Mouse (Mus musculus): Measurements from ENCODE around the gene Slc7a10. TPM values are rescaled to one million over a fixed set of nuclear protein-coding genes. Genes with fewer than 3 reads are reported as not detected.

The Slc7a10 gene
- total RNA-seq (2021), result under 1 TPM; 0.31 to 0.47 TPM
- long read RNA-seq, experiment 1, partial matches to known transcripts, result 0 of 1 reads
- long read RNA-seq, experiment 1, other reads (novel, unspliced or antisense), result 0 of 1 reads
- long read RNA-seq, experiment 2, result 0 reads

GRCm38 (mm10) chr7:35185889-35186569, at the start of gene Slc7a10:
Slc7a10 (plus strand) TSS chr7:35186385.
- intact Hi-C loops (cut with DNase I), result loop anchor here (5.0 kb wide), 1 partner anchor 71 kb away; no protein-coding TSS in a partner anchor
- TF ChIP-seq CTCF (IDR thresholded peaks at IDR 0.05), result no peak
- peak within 1 kb of the TSS; percentile 63 for H3K4me3 ChIP-seq
- no peak for DNase-seq
- no peak within 1 kb of the TSS for H3K27ac ChIP-seq

GRCm38 (mm10) chr7:35137524-35137923, 48.7 kb upstream of the Slc7a10 start:
- intact Hi-C loops (cut with DNase I), result no loop called here
- no peak for TF ChIP-seq CTCF (IDR thresholded peaks at IDR 0.05)
- Histone ChIP-seq H3K27ac (no peak overlapping the region), H3K4me3 (no peak overlapping the region)
- DNase-seq, result no peak

GRCm38 (mm10) chr7:35138481-35138880, 47.7 kb upstream of the Slc7a10 start:
- TF ChIP-seq CTCF (IDR thresholded peaks at IDR 0.05), result no peak
- Histone ChIP-seq H3K4me3 (no peak overlapping the region), H3K27ac (no peak overlapping the region)
- intact Hi-C loops (cut with DNase I), result no loop called here
- no peak for DNase-seq

GRCm38 (mm10) chr7:35139880-35140279, 46.3 kb upstream of the Slc7a10 start:
- Histone ChIP-seq H3K27ac (no peak overlapping the region), H3K4me3 (no peak overlapping the region)
- intact Hi-C loops (cut with DNase I), result no loop called here
- no peak for DNase-seq
- TF ChIP-seq CTCF (IDR thresholded peaks at IDR 0.05), result no peak

DNA sequence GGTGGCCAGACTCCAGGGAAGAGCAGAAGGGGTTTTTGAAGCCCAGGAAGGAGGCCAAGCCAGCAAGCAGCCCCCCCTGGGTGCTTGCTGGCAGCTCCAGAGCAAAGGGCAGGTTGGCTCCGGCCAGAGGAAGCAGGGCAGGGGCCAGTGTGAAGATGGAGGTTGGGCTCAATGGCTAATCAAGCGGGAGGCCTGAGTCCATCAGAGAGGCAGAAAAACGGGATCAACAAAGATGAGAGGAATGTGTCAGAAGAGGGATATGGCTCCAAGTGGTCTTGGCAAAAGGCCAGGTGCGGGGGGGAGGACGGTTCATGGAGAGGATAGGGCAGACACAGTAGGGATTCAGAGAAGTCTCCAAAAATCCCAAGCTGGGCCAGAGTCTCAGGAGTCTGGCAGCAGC, 44.7 kb upstream of the Slc7a10 start:
- no peak for TF ChIP-seq CTCF (IDR thresholded peaks at IDR 0.05)
- DNase-seq, result no peak
- H3K27ac ChIP-seq, result no peak overlapping the region
- H3K4me3 ChIP-seq, result no peak overlapping the region
- intact Hi-C loops (cut with DNase I), result no loop called here

GRCm38 (mm10) chr7:35142522-35142921, 43.7 kb upstream of the Slc7a10 start:
- Histone ChIP-seq H3K27ac (no peak overlapping the region), H3K4me3 (no peak overlapping the region)
- no peak for DNase-seq
- TF ChIP-seq CTCF (IDR thresholded peaks at IDR 0.05), result no peak
- intact Hi-C loops (cut with DNase I), result no loop called here

DNA sequence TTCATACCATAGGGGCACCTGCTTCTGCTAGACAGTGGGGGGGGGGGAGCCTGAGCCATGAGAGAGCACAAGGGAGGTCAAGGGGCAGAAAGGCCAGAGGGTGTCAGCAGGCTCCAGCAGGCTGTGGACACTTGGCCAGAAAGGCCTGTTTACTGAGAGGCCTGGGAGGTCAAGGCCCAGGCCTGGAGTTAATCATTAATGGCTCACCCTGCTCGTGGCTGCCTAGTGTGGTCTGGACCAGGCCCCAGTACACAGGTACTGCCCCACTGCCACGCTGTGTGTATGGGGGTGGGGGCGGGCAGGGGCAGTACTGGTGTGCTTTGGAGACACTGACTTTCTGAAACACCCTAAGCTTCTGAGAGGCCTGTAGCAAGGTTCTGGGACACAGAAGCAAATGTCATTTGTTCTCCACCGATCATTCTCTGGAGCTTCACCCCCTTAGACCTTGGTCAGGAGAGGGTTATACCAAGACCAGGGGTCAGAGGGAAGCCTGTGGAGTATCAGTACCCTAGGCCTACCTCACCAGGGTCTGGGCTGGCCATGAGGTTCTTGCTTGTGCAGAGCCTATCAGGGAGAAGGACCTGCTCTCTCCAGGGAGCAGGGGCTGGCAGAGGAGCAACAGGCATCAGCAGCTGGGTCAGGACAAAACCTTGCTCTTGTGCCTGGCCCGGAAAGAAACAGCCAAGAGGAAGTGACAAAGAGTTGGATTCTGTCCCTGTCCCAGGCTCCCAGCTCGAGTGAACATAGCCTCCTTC, 42.1 kb upstream of the Slc7a10 start:
- intact Hi-C loops (cut with DNase I), result loop anchor here (2.0 kb wide), 1 partner anchor 15 kb away; no protein-coding TSS in a partner anchor
- TF ChIP-seq CTCF (IDR thresholded peaks at IDR 0.05), result no peak
- DNase-seq, result no peak
- H3K27ac ChIP-seq, result no peak overlapping the region
- H3K4me3 ChIP-seq, result no peak overlapping the region

DNA sequence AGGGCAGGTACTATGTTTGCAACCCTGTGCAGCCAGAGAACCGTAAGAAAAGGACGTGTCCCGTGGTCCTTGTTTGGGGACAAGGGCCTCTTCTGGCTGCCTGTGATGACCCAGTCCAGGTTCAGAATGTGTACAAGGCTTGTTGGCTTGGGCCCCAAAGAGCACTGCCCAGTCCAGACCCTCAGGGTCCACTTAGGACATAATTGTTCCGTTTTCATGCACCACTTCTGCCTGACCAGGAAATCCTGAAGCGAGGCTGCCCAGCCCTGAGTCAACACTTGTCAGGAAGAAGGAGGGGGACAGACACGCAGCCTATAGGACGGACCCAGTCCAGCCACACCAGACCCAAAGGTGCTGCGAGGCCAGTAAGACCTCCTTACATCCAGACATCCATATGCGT, 41.1 kb upstream of the Slc7a10 start:
- H3K4me3 ChIP-seq, result no peak overlapping the region
- intact Hi-C loops (cut with DNase I), result loop anchor here (2.0 kb wide), 1 partner anchor 16 kb away; no protein-coding TSS in a partner anchor
- DNase-seq, result no peak
- no peak for TF ChIP-seq CTCF (IDR thresholded peaks at IDR 0.05)
- no peak overlapping the region for H3K27ac ChIP-seq

DNA sequence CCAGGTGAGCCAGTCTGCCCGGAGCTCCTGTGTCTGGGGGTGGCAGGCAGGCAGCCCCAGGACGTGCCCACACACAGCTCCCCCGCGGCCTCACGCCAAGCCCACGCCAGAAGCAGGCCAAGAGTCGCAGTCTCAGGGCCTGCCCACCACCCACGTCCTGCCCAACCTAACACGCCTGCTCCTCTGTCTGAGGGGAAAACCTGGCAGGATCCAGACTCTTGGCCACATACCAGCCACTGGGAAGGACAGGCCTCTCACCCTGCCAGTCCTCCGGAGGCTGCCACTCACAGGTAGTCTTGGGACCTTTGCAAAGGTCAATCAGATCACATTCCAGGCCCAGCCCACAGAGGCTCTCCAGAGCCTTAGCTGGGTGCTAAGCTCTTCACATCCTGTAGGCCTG, 39.9 kb upstream of the Slc7a10 start:
- peak overlapping the region; percentile 69 for H3K27ac ChIP-seq
- intact Hi-C loops (cut with DNase I), result no loop called here
- no peak for TF ChIP-seq CTCF (IDR thresholded peaks at IDR 0.05)
- no peak overlapping the region for H3K4me3 ChIP-seq
- peak; percentile 76 for DNase-seq

DNA sequence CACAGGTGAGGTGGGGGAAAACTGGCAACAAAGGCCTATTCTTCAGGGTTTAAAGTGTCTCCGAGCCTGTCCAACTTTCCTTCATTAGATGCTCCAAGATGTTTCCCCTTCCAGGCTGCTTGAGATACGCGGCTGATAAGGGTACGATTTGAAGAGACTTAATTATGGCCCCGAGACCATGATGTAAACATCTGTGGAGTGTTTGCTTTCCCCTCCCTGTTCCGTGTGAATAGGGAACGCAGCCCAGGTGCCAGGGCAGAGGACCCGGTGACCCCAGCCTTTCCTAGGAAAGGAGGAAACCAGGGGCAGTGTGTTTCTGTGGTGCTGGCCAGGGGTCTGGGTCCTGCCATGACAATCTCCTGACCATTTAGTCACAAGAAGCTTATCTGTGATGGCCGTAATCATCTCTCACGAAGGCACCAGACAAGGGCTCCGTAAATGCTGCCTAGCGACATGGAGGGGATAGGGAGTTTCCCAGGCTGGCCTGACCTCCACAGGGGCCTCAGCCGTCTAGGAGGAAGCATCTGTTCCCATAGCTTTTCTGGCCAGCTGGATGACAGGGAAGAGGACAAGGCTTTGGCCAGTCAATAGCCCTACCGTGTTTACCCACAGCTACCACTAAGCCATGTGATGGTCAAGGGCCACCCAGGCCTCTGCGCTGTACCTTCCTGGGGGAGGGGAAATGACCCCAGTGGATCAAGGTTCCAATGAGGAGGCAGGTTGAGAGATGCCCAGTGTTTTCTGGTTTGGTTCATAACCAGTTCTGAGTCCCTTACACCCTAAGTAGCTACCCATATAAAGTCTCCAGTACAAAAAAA, 36.4 kb upstream of the Slc7a10 start:
- Histone ChIP-seq H3K27ac (no peak overlapping the region), H3K4me3 (no peak overlapping the region)
- TF ChIP-seq CTCF (IDR thresholded peaks at IDR 0.05), result no peak
- DNase-seq, result no peak
- intact Hi-C loops (cut with DNase I), result no loop called here

GRCm38 (mm10) chr7:35150860-35151259, 35.3 kb upstream of the Slc7a10 start:
- intact Hi-C loops (cut with DNase I), result no loop called here
- no peak for DNase-seq
- TF ChIP-seq CTCF (IDR thresholded peaks at IDR 0.05), result no peak
- Histone ChIP-seq H3K27ac (no peak overlapping the region), H3K4me3 (no peak overlapping the region)

DNA sequence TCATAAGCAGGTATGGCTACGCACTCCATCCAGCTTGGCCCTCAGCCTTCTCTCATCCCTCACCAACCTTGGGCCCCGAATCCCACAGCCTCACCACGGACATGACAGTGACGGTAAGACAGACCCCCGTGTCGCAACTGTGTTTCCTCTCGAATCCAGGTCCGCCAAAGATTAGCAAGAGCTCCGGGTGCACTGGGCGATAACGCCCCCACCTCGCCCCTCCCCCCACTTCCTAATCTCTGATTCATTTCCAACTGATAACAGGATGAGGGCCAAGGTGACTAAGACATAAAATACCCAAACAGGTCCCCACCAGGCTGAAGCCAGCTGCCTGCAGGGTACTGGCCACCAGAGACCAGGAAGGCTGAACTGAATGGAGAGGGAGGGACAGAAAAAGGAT, 31.7 kb upstream of the Slc7a10 start:
- no peak for DNase-seq
- intact Hi-C loops (cut with DNase I), result no loop called here
- Histone ChIP-seq H3K4me3 (no peak overlapping the region), H3K27ac (no peak overlapping the region)
- TF ChIP-seq CTCF (IDR thresholded peaks at IDR 0.05), result no peak

Measured in gastrocnemius, adult 2 months (tissue).